In genomic region chr8:57321898-57322895, GRCm38 (mm10) we compare ENCODE assay signal across 8 mouse cellular contexts. TPM values are rescaled to one million over a fixed set of nuclear protein-coding genes. Genes with fewer than 3 reads are reported as not detected.
DNase-seq lines count a peak whose midpoint lies in the region; ATAC-seq and TF ChIP-seq lines count a peak whose summit lies in the region.

No protein-coding gene starts in this region.

- H3K27me3 ChIP-seq in E14TG2a.4 (ENCODE audit: insufficient read depth, low read length), result peaks cover 94% of the 10 kb centered on the region
- 0 out of 2 replicates have a peak, but pooled peaks cover 5% of the 10 kb centered on the region for H3K27me3 ChIP-seq in heart, embryonic 16.5 days (ENCODE audit: control insufficient read depth, insufficient read depth, low read length)
- peaks cover 97% of the 10 kb centered on the region for H3K27me3 ChIP-seq in liver, embryonic 14.5 days (ENCODE audit: control insufficient read depth, insufficient read depth, low read length)

- H3K4me3 ChIP-seq in E14TG2a.4 (replicated peaks; ENCODE audit: low read length), result peak overlapping the region; percentile 74
- H3K4me3 ChIP-seq in heart, embryonic 16.5 days (ENCODE audit: low read length), result peak overlapping the region; percentile 75
- peak overlapping the region; percentile 34 to 59 for H3K4me3 ChIP-seq in liver, embryonic 14.5 days (ENCODE audit: insufficient read depth in 1 of 2, low read depth in 2 of 2, low read length in 2 of 2)

- H3K27ac ChIP-seq in heart, embryonic 16.5 days (ENCODE audit: low read length), result peak overlapping the region; percentile 94
- no peak overlapping the region for H3K27ac ChIP-seq in liver, embryonic 14.5 days

- ATAC-seq in heart, embryonic 16.5 days (replicated peaks; ENCODE audit: extremely low read depth, insufficient read depth, low FRiP score), result 0 out of 2 replicates have a peak, but pooled peaks have one; percentile 20
- no peak for ATAC-seq in liver, embryonic 14.5 days (ENCODE audit: insufficient read depth)
- ATAC-seq in inflammation-experienced regulatory T-cells, adult 6 months, result no peak

- TF ChIP-seq EP300 in liver, embryonic 14.5 days (IDR thresholded peaks at IDR 0.05; ENCODE audit: low read depth), result no peak

- peak; percentile 63 for DNase-seq in embryo, embryonic 10 days (ENCODE audit: low spot score)
- DNase-seq in liver, embryonic 14.5 days (ENCODE audit: low read depth in 3 of 3, low spot score in 3 of 3), result no peak
- DNase-seq in thymus, postnatal 4 days, result no peak
- no peak for DNase-seq in spleen, adult 12 weeks (ENCODE audit: low spot score)
- no peak for DNase-seq in thymus, postnatal 14 days

- no peaks in the 10 kb centered on the region for H3K9me3 ChIP-seq in E14TG2a.4 (ENCODE audit: low read length)
- H3K9me3 ChIP-seq in heart, embryonic 16.5 days (replicated peaks; ENCODE audit: control insufficient read depth, low read length), result no peaks in the 10 kb centered on the region
- H3K9me3 ChIP-seq in liver, embryonic 14.5 days (ENCODE audit: control insufficient read depth, low read length), result no peaks in the 10 kb centered on the region

- TF ChIP-seq CTCF in E14TG2a.4 (conservative IDR thresholded peaks at IDR 0.05; ENCODE audit: low read length), result no peak
- TF ChIP-seq CTCF in liver, embryonic 14.5 days (IDR thresholded peaks at IDR 0.05; ENCODE audit: low read depth), result no peak

- H3K36me3 ChIP-seq in E14TG2a.4 (ENCODE audit: insufficient read depth, low read length), result no peaks in the 10 kb centered on the region
- no peaks in the 10 kb centered on the region for H3K36me3 ChIP-seq in heart, embryonic 16.5 days (ENCODE audit: control insufficient read depth, insufficient read depth)
- H3K36me3 ChIP-seq in liver, embryonic 14.5 days (replicated peaks; ENCODE audit: control insufficient read depth, insufficient read depth, low read depth), result no peaks in the 10 kb centered on the region

- peaks cover 51% of the 10 kb centered on the region for H3K4me1 ChIP-seq in E14TG2a.4 (replicated peaks; ENCODE audit: low read depth, low read length)
- peaks cover 5% of the 10 kb centered on the region; the same call in 1 of the 2 replicates for H3K4me1 ChIP-seq in heart, embryonic 16.5 days (ENCODE audit: control insufficient read depth, insufficient read depth, low read length)
- no peaks in the 10 kb centered on the region for H3K4me1 ChIP-seq in liver, embryonic 14.5 days (replicated peaks; ENCODE audit: control insufficient read depth in 2 of 2, insufficient read depth in 2 of 2, low read length in 1 of 2)

- H3K4me2 ChIP-seq in heart, embryonic 16.5 days (ENCODE audit: low read depth, low read length), result peak overlapping the region; percentile 72
- H3K4me2 ChIP-seq in liver, embryonic 14.5 days (ENCODE audit: low read depth), result no peak overlapping the region; the same call in 1 of the 2 replicates

- H3K9ac ChIP-seq in heart, embryonic 16.5 days (ENCODE audit: low read length), result peak overlapping the region; percentile 92
- H3K9ac ChIP-seq in liver, embryonic 14.5 days (replicated peaks), result no peak overlapping the region; the same call in 1 of the 2 replicates

- under 1% methylated on average over 56 of the region's 64 CpGs for WGBS in heart, embryonic 16.5 days
- under 1% methylated on average over 63 of the region's 64 CpGs for WGBS in liver, embryonic 14.5 days (ENCODE audit: insufficient replicate concordance)

RNA-seq across cellular contexts. Expression of gene Hand2, which starts 1.4 kb away (rescaled TPM):
- polyA plus RNA-seq in heart, embryonic 16.5 days (2015; fragmentation: Nextera tagmentation; extraction: Ambion mirVana), result 9.0 and 9.3 TPM in 2 replicates
- 1.1 and 2.1 TPM in 2 replicates for polyA plus RNA-seq in liver, embryonic 14.5 days (2012; rRNA removed)
- 0.44 and 0.48 TPM in 2 replicates for polyA plus RNA-seq in liver, embryonic 14.5 days (2014; fragmentation: Nextera tagmentation; extraction: Ambion mirVana)
- polyA plus RNA-seq in inflammation-experienced regulatory T-cells, adult 6 months (2017; shearing (Covaris generic)), result not detected
